Mouse (Mus musculus) kidney, adult 2 months (tissue): ENCODE measurements around the gene Snx21. TPM values are rescaled to one million over a fixed set of nuclear protein-coding genes. Genes with fewer than 3 reads are reported as not detected.
A peak's percentile ranks its signal among the peaks of the same experiment; 100 is the strongest.

Experiments used
- DNase-seq: peaks from one replicate; pipeline ENCODE4 v3.0.0; 2021
- H3K27ac ChIP-seq: fragments of 200-500 bp; 2 replicates; pipeline ENCODE4 v1.5.1; 2012; ENCODE audit warnings: low read depth, low read length, control low read depth, inconsistent platforms; ENCODE audit not compliant: insufficient read depth
- H3K27me3 ChIP-seq: fragments of 200-500 bp; replicated peaks from 2 replicates; pipeline ENCODE4 v1.6.1; 2012; ENCODE audit warnings: mild to moderate bottlenecking, moderate library complexity, low read length, inconsistent platforms; ENCODE audit not compliant: control insufficient read depth, insufficient read depth
- H3K36me3 ChIP-seq: fragments of 200-500 bp; 2 replicates; pipeline ENCODE4 v1.6.1; 2012; ENCODE audit warnings: mild to moderate bottlenecking, moderate library complexity, low read length, inconsistent platforms; ENCODE audit not compliant: control insufficient read depth, insufficient read depth
- H3K4me1 ChIP-seq: fragments of 200-500 bp; 2 replicates; pipeline ENCODE4 v1.6.1; 2011; ENCODE audit warnings: low read length; ENCODE audit not compliant: control insufficient read depth, insufficient read depth
- H3K4me3 ChIP-seq: fragments of 200-500 bp; 2 replicates; pipeline ENCODE4 v1.5.1; 2011; ENCODE audit warnings: mild to moderate bottlenecking, low read depth, low read length, control low read depth; ENCODE audit not compliant: insufficient read depth
- CTCF ChIP-seq: fragments of 200-500 bp; conservative IDR thresholded peaks from 2 replicates; pipeline ENCODE4 v1.5.1; 2011; ENCODE audit warnings: low read depth, mild to moderate bottlenecking, control low read depth, low read length, moderate library complexity, mixed read lengths; ENCODE audit not compliant: insufficient read depth, insufficient read length
- POLR2A ChIP-seq: fragments of 200-500 bp; IDR thresholded peaks from one replicate; pipeline ENCODE4 v1.6.1; 2011; ENCODE audit warnings: low read depth, low read length, control low read depth
- WGBS: fragments of 180-500 bp; shearing (Covaris S2); methylation state at CpG from one replicate; pipeline ENCODE4 v1.1.7; 2018; 5-methylcytosine and 5-hydroxymethylcytosine counted together
- polyA plus RNA-seq: library from polyadenylated mRNA; depleted of rRNA; stranded (reverse); fragments of >200 nt; gene quantifications from 2 replicates; pipeline ENCODE4 v1.2.3, GENCODE M21; 2012

Gene Snx21
- polyA plus RNA-seq, 1 experiment, result 23.2 TPM

GRCm38 (mm10) chr2:164817206-164817605 lies 31.6 kb downstream of the Snx21 start:
- DNase-seq, result no peak
- WGBS, result 85% methylated on average over 6 of the region's 6 CpGs
- Histone ChIP-seq H3K4me1 (no peaks in the 10 kb centered on the region), H3K4me3 (no peak overlapping the region), H3K36me3 (no peaks in the 10 kb centered on the region), H3K27me3 (no peaks in the 10 kb centered on the region), H3K27ac (no peak overlapping the region)
- TF ChIP-seq CTCF, result no peak
- no peak for TF ChIP-seq POLR2A

- no peak overlapping the region for H3K27ac ChIP-seq
- no peaks in the 10 kb centered on the region; the same call in 1 of the 2 replicates for H3K4me1 ChIP-seq
- WGBS, result 81% methylated on average over 5 of the region's 5 CpGs
- no peak for DNase-seq
- no peak for TF ChIP-seq POLR2A
- H3K27me3 ChIP-seq, result no peaks in the 10 kb centered on the region
- H3K36me3 ChIP-seq, result no peaks in the 10 kb centered on the region
- H3K4me3 ChIP-seq, result no peak overlapping the region
Measured at GRCm38 (mm10) chr2:164817703-164818102, 32.1 kb downstream of the Snx21 start.

GRCm38 (mm10) chr2:164821060-164821459 lies 35.4 kb downstream of the Snx21 start:
- Histone ChIP-seq H3K27me3 (no peaks in the 10 kb centered on the region), H3K4me1 (no peaks in the 10 kb centered on the region; the same call in 1 of the 2 replicates), H3K27ac (no peak overlapping the region), H3K36me3 (peaks cover 3% of the 10 kb centered on the region; the same call in 1 of the 2 replicates), H3K4me3 (no peak overlapping the region)
- TF ChIP-seq POLR2A (no peak), CTCF (no peak)
- WGBS, result 90% methylated on average over 6 of the region's 6 CpGs
- DNase-seq, result no peak

GRCm38 (mm10) chr2:164822636-164823165 lies 37.1 kb downstream of the Snx21 start, which contains the start of gene Zswim1:
TSS of gene Zswim1 (plus strand) at chr2:164822686.
- no peaks in the 10 kb centered on the region; the same call in 1 of the 2 replicates for H3K4me1 ChIP-seq
- WGBS, result 1% methylated on average over 32 of the region's 32 CpGs

GRCm38 (mm10) chr2:164823181-164823585 lies 37.6 kb downstream of the Snx21 start:
- Histone ChIP-seq H3K4me1 (no peaks in the 10 kb centered on the region; the same call in 1 of the 2 replicates), H3K27ac (peak overlapping the region; percentile 33; the same call in 1 of the 2 replicates), H3K4me3 (peak overlapping the region; percentile 70), H3K36me3 (peaks cover 3% of the 10 kb centered on the region; the same call in 1 of the 2 replicates), H3K27me3 (no peaks in the 10 kb centered on the region)
- no peak for TF ChIP-seq POLR2A
- no peak for TF ChIP-seq CTCF
- 0% methylated on average over 10 of the region's 10 CpGs for WGBS
- DNase-seq, result peak; percentile 51

More at GRCm38 (mm10) chr2:164822636-164823165, 37.1 kb downstream of the Snx21 start, which contains the start of gene Zswim1:
- Histone ChIP-seq H3K4me3 (peak within 1 kb of the TSS; percentile 70), H3K27ac (peak within 1 kb of the TSS; percentile 33; the same call in 1 of the 2 replicates), H3K27me3 (no peaks in the 10 kb centered on the region), H3K36me3 (peaks cover 3% of the 10 kb centered on the region; the same call in 1 of the 2 replicates)
- DNase-seq, result peak; percentile 100
- peak; percentile 91 for TF ChIP-seq POLR2A
- no peak for TF ChIP-seq CTCF

- TF ChIP-seq POLR2A, result no peak
- no peak for TF ChIP-seq CTCF
- no peak for DNase-seq
- WGBS, result 87% methylated on average over 4 of the region's 4 CpGs
Measured at GRCm38 (mm10) chr2:164823969-164824368, 38.3 kb downstream of the Snx21 start.

GRCm38 (mm10) chr2:164825521-164825920 lies 39.9 kb downstream of the Snx21 start:
- no peak overlapping the region for H3K4me3 ChIP-seq
- no peak for DNase-seq
- H3K36me3 ChIP-seq, result peaks cover 3% of the 10 kb centered on the region; the same call in 1 of the 2 replicates
- TF ChIP-seq POLR2A, result no peak
- no peak for TF ChIP-seq CTCF
- H3K27me3 ChIP-seq, result no peaks in the 10 kb centered on the region
- 97% methylated on average over 17 of the region's 17 CpGs for WGBS
- no peak overlapping the region for H3K27ac ChIP-seq
- no peaks in the 10 kb centered on the region; the same call in 1 of the 2 replicates for H3K4me1 ChIP-seq

More at GRCm38 (mm10) chr2:164823969-164824368, 38.3 kb downstream of the Snx21 start:
- Histone ChIP-seq H3K27ac (no peak overlapping the region), H3K36me3 (peaks cover 3% of the 10 kb centered on the region; the same call in 1 of the 2 replicates), H3K4me1 (no peaks in the 10 kb centered on the region; the same call in 1 of the 2 replicates), H3K27me3 (no peaks in the 10 kb centered on the region), H3K4me3 (no peak overlapping the region)
